Mouse (Mus musculus) liver, embryonic 14.5 days (tissue): ENCODE results near the gene Rnf19b.

Experiments
- CTCF ChIP-seq: IDR thresholded peaks from 2 replicates; pipeline ENCODE4 v1.5.1; 2016; ENCODE audit warnings: antibody characterized with exemption, low read depth, control low read depth
- EP300 ChIP-seq: IDR thresholded peaks from 2 replicates; pipeline ENCODE4 v1.6.1; 2016; ENCODE audit warnings: antibody characterized with exemption, low read depth

DNA sequence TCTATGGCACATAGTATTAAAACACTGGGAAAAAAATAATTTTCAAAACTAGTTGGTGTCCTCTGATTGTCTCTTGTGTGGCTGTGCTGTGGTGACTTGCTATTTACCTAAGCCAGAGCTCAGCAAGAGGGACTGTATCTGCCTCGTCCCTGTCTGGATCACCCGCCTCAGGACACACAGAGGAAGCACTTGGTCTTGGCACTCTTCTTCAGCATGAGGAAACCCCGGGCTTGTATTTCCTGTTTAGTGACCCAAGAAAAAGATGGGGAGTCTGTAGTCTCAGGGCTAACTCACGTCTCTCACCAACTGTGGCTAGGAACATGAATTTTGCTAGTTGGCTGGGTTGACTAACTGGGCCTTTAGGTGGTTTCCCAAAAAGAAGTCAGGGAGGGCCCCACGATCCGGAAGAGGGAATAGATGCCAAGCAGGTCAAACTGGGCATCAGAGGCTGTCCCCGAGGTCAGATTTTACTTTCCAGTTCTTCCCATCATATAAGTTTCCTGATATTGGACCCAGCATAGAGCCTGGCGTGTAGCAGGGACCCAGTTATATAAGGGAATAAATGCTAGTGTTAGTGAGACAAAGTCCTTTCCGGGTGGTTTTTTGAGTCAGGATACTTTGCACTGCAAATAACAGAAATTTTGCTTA, 39.2 kb upstream of the Rnf19b start:
- TF ChIP-seq CTCF (no peak), EP300 (no peak)
